Mouse (Mus musculus) heart, adult 2 months (tissue): ENCODE data around the gene Rcor1. TPM values are rescaled to one million over a fixed set of nuclear protein-coding genes. Genes with fewer than 3 reads are reported as not detected.

Source experiments
- DNase-seq, 2 experiments: peaks; one replicate each; pipeline ENCODE4 v3.0.0; 2021
- H3K27ac ChIP-seq: fragments of 200-600 bp; 2 replicates; pipeline ENCODE4 v1.8.1; 2022
- H3K27me3 ChIP-seq: fragments of 200-500 bp; 2 replicates; pipeline ENCODE4 v1.6.1; 2012; ENCODE audit warnings: mild to moderate bottlenecking, low read length, inconsistent platforms, mixed read lengths; ENCODE audit not compliant: control insufficient read depth, insufficient read depth
- H3K36me3 ChIP-seq: fragments of 200-500 bp; 2 replicates; pipeline ENCODE4 v1.6.1; 2012; ENCODE audit warnings: low read length, inconsistent platforms; ENCODE audit not compliant: control insufficient read depth, insufficient read depth
- H3K4me1 ChIP-seq: fragments of 200-500 bp; 2 replicates; pipeline ENCODE4 v1.6.1; 2011; ENCODE audit warnings: low read length; ENCODE audit not compliant: control insufficient read depth, insufficient read depth
- H3K4me3 ChIP-seq: fragments of 200-600 bp; 2 replicates; pipeline ENCODE4 v1.8.1; 2022
- H3K79me2 ChIP-seq: fragments of 200-500 bp; replicated peaks from 2 replicates; pipeline ENCODE4 v1.6.1; 2012; ENCODE audit warnings: mild to moderate bottlenecking, inconsistent platforms, low read length, moderate library complexity, mixed read lengths; ENCODE audit not compliant: control insufficient read depth, insufficient read depth
- H3K9ac ChIP-seq: fragments of 200-500 bp; 2 replicates; pipeline ENCODE4 v1.6.1; 2012; ENCODE audit warnings: low read depth, mild to moderate bottlenecking, control low read depth, inconsistent platforms, low read length, mixed read lengths
- CTCF ChIP-seq: fragments of 200-600 bp; IDR thresholded peaks from 2 replicates; pipeline ENCODE4 v1.8.1; 2022; ENCODE audit warnings: antibody characterized with exemption, mild to moderate bottlenecking, moderate library complexity
- EP300 ChIP-seq: fragments of 200-500 bp; IDR thresholded peaks from 2 replicates; pipeline ENCODE4 v1.6.1; 2011; ENCODE audit warnings: low read depth, low read length, control low read depth; ENCODE audit not compliant: insufficient read depth
- POLR2A ChIP-seq: fragments of 200-500 bp; IDR thresholded peaks from 2 replicates; pipeline ENCODE4 v1.6.1; 2011; ENCODE audit warnings: mild to moderate bottlenecking, low read depth, low read length, control low read depth; ENCODE audit not compliant: insufficient read depth
- WGBS: fragments of 180-500 bp; shearing (Covaris S2); methylation state at CpG from one replicate; pipeline ENCODE4 v1.1.7; 2018; 5-methylcytosine and 5-hydroxymethylcytosine counted together
- intact Hi-C: fragments of 180-260 bp; cut with DNase I; formaldehyde crosslinking; loops from one replicate; pipeline ENCODE4 v1.15.1; 2025
- polyA plus RNA-seq: library from polyadenylated mRNA; depleted of rRNA; stranded (reverse); fragments of >200 nt; gene quantifications from 2 replicates; pipeline ENCODE4 v1.2.3, GENCODE M21; 2012
- total RNA-seq, 2 experiments: library from RNA; stranded (reverse); gene quantifications; 2 replicates each; pipeline ENCODE4 v1.2.3; 2021

The Rcor1 gene
- total and polyA plus RNA-seq, 3 experiments = 5.9 to 14.8 (median 13.9) TPM

GRCm38 (mm10) chr12:111004142-111004541 lies 35.0 kb upstream of the Rcor1 start:
- Histone ChIP-seq H3K9ac (no peak overlapping the region), H3K79me2 (no peaks in the 10 kb centered on the region), H3K27ac (no peak overlapping the region), H3K4me1 (peaks cover 13% of the 10 kb centered on the region), H3K4me3 (no peak overlapping the region), H3K27me3 (no peaks in the 10 kb centered on the region), H3K36me3 (no peaks in the 10 kb centered on the region)
- DNase-seq = no peak
- intact Hi-C loops = no loop called here
- 81% methylated on average over 9 of the region's 9 CpGs for WGBS
- TF ChIP-seq POLR2A (no peak), EP300 (no peak), CTCF (no peak)

- peaks cover 15% of the 10 kb centered on the region for H3K4me1 ChIP-seq
- intact Hi-C loops = no loop called here
- H3K9ac ChIP-seq = no peak overlapping the region
- 79% methylated on average over 6 of the region's 6 CpGs for WGBS
- TF ChIP-seq CTCF = no peak
- TF ChIP-seq EP300 = no peak
- TF ChIP-seq POLR2A = no peak
- no peaks in the 10 kb centered on the region for H3K36me3 ChIP-seq
- H3K27ac ChIP-seq = no peak overlapping the region
- no peaks in the 10 kb centered on the region for H3K79me2 ChIP-seq
- H3K4me3 ChIP-seq = no peak overlapping the region
- no peak for DNase-seq
- H3K27me3 ChIP-seq = no peaks in the 10 kb centered on the region
These were observed 33.3 kb upstream of the Rcor1 start for GRCm38 (mm10) chr12:111005803-111006202.

DNA sequence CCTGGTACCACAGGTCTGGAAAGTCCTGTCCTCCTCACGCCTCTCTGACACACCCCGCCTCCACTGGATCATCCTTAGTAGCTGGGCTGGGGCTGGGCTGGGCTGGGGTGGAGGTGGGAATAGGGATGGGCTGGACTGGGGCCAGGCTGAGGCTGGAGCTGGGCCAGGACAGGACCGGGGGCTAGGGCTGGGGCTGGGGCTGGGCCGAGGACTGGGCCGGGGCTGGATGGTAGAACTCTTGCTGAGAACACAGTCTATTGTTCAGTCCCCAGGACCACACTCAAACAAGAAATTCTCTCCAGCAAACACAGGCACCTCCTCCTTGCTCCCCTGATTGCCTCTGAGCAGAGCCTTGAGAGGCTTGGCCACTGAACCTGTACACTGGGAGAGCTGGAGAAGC lies 32.8 kb upstream of the Rcor1 start:
- no peak for TF ChIP-seq EP300
- no peak for TF ChIP-seq POLR2A
- TF ChIP-seq CTCF = no peak
- WGBS = 67% methylated on average over 5 of the region's 5 CpGs

DNA sequence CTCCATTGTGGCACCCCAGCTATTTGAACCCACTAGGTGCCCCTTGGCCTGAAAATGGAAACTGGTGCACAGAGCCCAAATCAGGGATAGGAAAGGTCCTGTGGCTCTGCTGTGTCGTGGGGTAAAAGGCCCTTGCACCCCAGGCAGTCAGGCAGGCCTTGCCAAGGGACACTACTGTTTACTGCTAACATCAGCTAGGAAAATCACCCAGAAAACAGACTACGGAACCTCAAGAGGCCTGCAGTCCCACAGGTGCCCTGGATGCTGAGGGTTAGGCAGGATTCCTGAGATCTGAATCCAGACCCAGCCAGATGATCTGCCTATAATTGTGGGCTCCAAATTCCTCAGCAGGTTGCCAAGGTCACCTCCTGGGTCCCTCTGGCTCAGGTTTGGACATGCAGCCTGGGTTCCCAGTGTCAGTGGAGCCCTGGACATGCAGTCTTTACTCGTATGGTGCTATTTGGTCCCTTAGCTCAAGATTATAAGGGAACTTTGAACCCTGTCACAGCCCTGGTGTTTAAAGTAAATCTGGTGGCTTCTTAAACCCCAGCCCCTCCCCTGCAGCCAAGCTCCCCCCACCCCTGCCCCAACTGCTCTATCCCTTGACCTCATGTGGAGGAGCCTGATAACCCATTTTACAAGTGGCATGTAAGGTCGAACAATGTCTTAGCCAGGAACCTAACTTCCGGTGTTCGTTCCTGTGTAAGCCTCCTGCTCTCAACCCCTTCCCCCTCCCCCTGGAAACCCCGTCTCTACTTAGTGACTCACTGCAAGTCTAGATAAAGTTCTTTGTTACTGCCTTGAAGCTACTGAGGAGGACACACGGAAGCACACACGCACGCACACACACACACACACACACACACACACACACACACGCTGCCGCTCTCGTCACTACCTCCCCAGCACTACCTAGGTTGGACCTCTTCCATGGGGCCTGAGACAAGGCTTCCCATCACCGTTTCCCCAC lies 31.7 kb upstream of the Rcor1 start:
- H3K9ac ChIP-seq = no peak overlapping the region
- WGBS = 41% methylated on average over 14 of the region's 14 CpGs
- H3K27me3 ChIP-seq = no peaks in the 10 kb centered on the region
- no peaks in the 10 kb centered on the region for H3K79me2 ChIP-seq
- intact Hi-C loops = no loop called here
- H3K4me3 ChIP-seq = no peak overlapping the region
- H3K4me1 ChIP-seq = peaks cover 15% of the 10 kb centered on the region
- no peaks in the 10 kb centered on the region for H3K36me3 ChIP-seq
- DNase-seq = peak in 1 of 2 experiments; percentile 36
- TF ChIP-seq EP300 = no peak
- TF ChIP-seq POLR2A = peak; percentile 37; the same call in 1 of the 2 replicates
- peak overlapping the region; percentile 38 for H3K27ac ChIP-seq

More for the DNA sequence above, 32.8 kb upstream of the Rcor1 start:
- H3K36me3 ChIP-seq = no peaks in the 10 kb centered on the region
- no peak overlapping the region for H3K9ac ChIP-seq
- H3K27ac ChIP-seq = no peak overlapping the region
- DNase-seq = no peak
- H3K27me3 ChIP-seq = no peaks in the 10 kb centered on the region
- no peaks in the 10 kb centered on the region for H3K79me2 ChIP-seq
- H3K4me3 ChIP-seq = no peak overlapping the region
- peaks cover 15% of the 10 kb centered on the region for H3K4me1 ChIP-seq
- intact Hi-C loops = no loop called here

- H3K27me3 ChIP-seq = no peaks in the 10 kb centered on the region
- no peak overlapping the region for H3K9ac ChIP-seq
- peak overlapping the region; percentile 38; the same call in 1 of the 2 replicates for H3K27ac ChIP-seq
- H3K79me2 ChIP-seq = no peaks in the 10 kb centered on the region
- peak in 1 of 2 experiments; percentile 14 for DNase-seq
- TF ChIP-seq CTCF (no peak), EP300 (no peak)
- H3K4me3 ChIP-seq = no peak overlapping the region
- WGBS = 23% methylated on average over 11 of the region's 11 CpGs
- intact Hi-C loops = no loop called here
- H3K4me1 ChIP-seq = peaks cover 15% of the 10 kb centered on the region
- H3K36me3 ChIP-seq = no peaks in the 10 kb centered on the region
These were observed 30.4 kb upstream of the Rcor1 start for GRCm38 (mm10) chr12:111008500-111009490.
